ENCODE assay signal across 34 mouse cellular contexts in genomic region chr3:66213524-66213923, GRCm38 (mm10). TPM values are rescaled to one million over a fixed set of nuclear protein-coding genes. Genes with fewer than 3 reads are reported as not detected.
"Had no signal": no experiment of that assay in that cellular context is flagged by ENCODE, and none has a peak within 500 bp of the region (broad histone marks: within the 10 kb centered on the region; RNA-seq: fewer than 3 reads in every experiment).

No protein-coding gene starts in this region.

- H3K27me3 ChIP-seq: heart, embryonic 12.5 days; heart, embryonic 15.5 days; hindbrain, embryonic 12.5 days; intestine, embryonic 15.5 days; kidney, embryonic 15.5 days had no signal

- DNase-seq: heart, postnatal 10 days; heart, postnatal 14 days; heart, postnatal 36 days; heart, postnatal 4 days; kidney, adult 11 months; kidney, adult 18-20 months; kidney, adult 2 months; kidney, adult 8-10 months; kidney, adult 9 months; kidney, postnatal 10 days; kidney, postnatal 14 days; kidney, postnatal 25 days; kidney, postnatal 36 days; kidney, postnatal 4 days; layer of hippocampus, postnatal 36 days had no signal

- ATAC-seq: hindbrain, embryonic 16.5 days; hindbrain, postnatal 0 days; inflammation-experienced regulatory T-cells, adult 6 months; intestine, embryonic 15.5 days; intestine, embryonic 16.5 days; intestine, postnatal 0 days had no signal

- H3K4me3 ChIP-seq: heart, embryonic 10.5 days; heart, embryonic 12.5 days; heart, embryonic 13.5 days; heart, embryonic 15.5 days; hindbrain, embryonic 10.5 days; hindbrain, embryonic 12.5 days; hindbrain, embryonic 13.5 days; hindbrain, embryonic 15.5 days; intestine, embryonic 15.5 days; kidney, embryonic 15.5 days; layer of hippocampus, adult 2 months had no signal

- H3K36me3 ChIP-seq: heart, embryonic 10.5 days; heart, embryonic 12.5 days; heart, embryonic 13.5 days; heart, embryonic 15.5 days; hindbrain, embryonic 10.5 days; hindbrain, embryonic 12.5 days; hindbrain, embryonic 13.5 days; hindbrain, embryonic 15.5 days; intestine, embryonic 15.5 days; kidney, embryonic 15.5 days had no signal

- H3K9me3 ChIP-seq: heart, embryonic 10.5 days; heart, embryonic 12.5 days; heart, embryonic 13.5 days; heart, embryonic 15.5 days; hindbrain, embryonic 10.5 days; hindbrain, embryonic 12.5 days; hindbrain, embryonic 13.5 days; hindbrain, embryonic 15.5 days; intestine, embryonic 15.5 days; kidney, embryonic 15.5 days had no signal

- H3K27ac ChIP-seq: heart, embryonic 10.5 days; heart, embryonic 13.5 days; heart, embryonic 15.5 days; hindbrain, embryonic 10.5 days; hindbrain, embryonic 12.5 days; hindbrain, embryonic 13.5 days; hindbrain, embryonic 14.5 days; hindbrain, embryonic 15.5 days; hindbrain, postnatal 0 days; intestine, embryonic 15.5 days; kidney, embryonic 15.5 days; kidney, postnatal 0 days; layer of hippocampus, adult 2 months had no signal

- H3K4me1 ChIP-seq: heart, embryonic 10.5 days; heart, embryonic 12.5 days; heart, embryonic 15.5 days; hindbrain, embryonic 10.5 days; hindbrain, embryonic 12.5 days; hindbrain, embryonic 13.5 days; hindbrain, embryonic 15.5 days; intestine, embryonic 15.5 days had no signal

- H3K4me2 ChIP-seq: heart, embryonic 11.5 days; heart, embryonic 12.5 days; heart, embryonic 13.5 days; heart, embryonic 15.5 days; hindbrain, embryonic 12.5 days; hindbrain, embryonic 13.5 days; hindbrain, embryonic 14.5 days; hindbrain, embryonic 15.5 days; intestine, embryonic 15.5 days; kidney, embryonic 15.5 days had no signal

- H3K9ac ChIP-seq: heart, embryonic 12.5 days; heart, embryonic 13.5 days; heart, embryonic 15.5 days; hindbrain, embryonic 12.5 days; hindbrain, embryonic 13.5 days; hindbrain, embryonic 14.5 days; hindbrain, embryonic 15.5 days; intestine, embryonic 15.5 days; kidney, embryonic 15.5 days had no signal

RNA-seq across cellular contexts. Expression of gene Ptx3, which starts 6.2 kb away (rescaled TPM):
- polyA plus RNA-seq: inflammation-experienced regulatory T-cells, adult 6 months had no signal
